Mouse (Mus musculus): Measurements from ENCODE around the gene Nqo1.

The Nqo1 gene

DNA sequence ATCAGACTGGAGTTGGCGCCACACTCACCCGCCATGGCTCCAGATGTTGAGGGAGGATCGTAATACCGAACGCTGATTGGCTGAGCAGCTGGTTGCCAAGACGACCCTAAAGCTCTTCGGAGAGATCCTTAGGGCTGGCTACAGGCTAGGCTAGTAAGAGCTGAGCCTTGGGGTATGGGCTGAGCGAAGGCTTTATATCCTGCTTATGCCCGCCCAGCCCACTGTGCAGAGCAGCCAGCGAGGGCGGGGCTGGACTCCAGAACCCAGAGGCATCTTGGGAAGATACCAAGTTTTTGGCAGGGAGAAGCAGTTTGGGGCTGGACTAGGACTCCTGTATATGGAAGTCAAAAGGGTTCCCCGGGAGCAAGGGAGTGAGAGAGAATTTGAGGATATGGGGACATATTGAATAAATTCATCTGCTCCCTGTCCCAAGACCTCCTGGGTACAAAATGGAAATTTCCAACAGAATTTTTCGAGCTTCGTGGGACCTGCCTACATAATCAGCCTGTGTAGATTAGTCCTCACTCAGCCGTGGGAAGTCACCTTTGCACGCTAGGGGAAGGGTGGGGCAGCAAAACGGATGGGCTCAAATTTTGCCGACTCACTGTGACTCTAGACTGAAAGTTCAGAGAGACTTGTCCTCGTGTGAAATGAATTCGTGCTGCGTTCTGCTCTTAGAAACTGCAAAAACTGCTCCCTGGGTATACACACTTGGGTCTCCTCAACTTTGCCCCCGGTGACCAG is at the start of gene Nqo1:
TSS of gene Nqo1 (minus strand) at position 169 of the 744 bp plus-strand sequence.
- peak; percentile 18 to 24 for DNase-seq

- no peak for DNase-seq
Measured at GRCm38 (mm10) chr8:107451414-107452066, 48.5 kb upstream of the Nqo1 start.

DNA sequence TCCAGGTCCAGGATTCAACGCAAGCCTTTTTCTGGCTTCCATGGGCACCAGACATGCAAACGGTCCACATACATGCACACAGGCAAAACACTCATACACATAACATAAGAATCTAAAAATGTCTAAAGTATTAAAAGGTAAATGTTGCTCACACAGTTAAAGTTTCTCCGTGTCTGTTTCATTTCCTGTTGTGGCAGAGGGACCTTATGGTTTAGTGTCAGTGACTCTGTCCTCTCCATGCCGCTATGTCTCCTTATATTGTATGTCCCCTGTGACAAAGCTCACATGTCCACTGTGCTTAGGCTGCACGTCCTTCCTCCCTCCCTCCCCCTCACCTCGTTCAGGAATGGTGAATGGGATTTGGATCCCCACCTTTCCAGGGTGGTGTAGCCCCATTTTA is 46.6 kb upstream of the Nqo1 start:
- no peak for DNase-seq

DNA sequence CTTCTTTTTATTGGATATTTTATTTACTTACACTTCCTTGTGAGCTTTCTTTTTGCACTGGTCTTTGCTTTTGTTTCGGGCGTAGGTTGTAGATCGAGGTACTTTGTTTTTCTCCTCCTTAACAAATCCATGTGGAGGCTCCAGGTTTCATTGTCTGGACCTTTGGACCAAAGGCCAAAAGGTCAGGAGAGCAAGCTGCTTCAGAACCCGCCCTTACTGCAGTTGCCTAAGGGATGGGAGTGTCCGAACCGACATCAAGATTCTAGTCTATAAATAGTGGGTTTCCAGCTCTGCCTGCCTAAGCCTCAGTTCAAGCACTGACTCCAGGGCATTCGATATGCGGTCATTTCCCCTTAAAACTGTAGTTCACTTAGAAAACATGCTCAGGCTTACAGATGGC is 46.1 kb upstream of the Nqo1 start:
- DNase-seq: no peak

DNA sequence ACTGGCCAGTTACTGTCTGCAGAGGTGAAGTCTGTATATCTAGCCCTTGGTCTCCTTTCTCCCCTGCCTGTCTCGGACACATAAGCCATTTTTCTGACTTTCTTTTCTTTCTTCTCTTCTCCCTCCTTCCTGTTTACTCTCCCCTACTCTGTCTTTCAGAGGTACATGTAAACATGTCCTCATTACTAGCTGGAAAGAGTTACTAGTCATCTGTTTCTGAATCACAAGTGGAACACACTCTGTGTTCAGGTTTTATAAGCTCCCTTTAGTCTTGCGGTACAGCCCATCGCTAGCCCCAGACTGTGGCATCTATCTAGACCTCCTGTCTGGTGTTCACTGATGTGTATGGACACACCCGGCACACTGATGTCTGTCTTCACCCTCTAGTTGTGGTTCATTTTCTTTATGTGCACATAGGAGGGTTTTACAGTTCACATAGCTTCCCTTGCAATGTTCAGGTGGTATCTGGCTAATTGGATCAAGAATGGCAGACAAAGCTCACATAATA is 45.4 kb upstream of the Nqo1 start:
- DNase-seq: no peak

DNA sequence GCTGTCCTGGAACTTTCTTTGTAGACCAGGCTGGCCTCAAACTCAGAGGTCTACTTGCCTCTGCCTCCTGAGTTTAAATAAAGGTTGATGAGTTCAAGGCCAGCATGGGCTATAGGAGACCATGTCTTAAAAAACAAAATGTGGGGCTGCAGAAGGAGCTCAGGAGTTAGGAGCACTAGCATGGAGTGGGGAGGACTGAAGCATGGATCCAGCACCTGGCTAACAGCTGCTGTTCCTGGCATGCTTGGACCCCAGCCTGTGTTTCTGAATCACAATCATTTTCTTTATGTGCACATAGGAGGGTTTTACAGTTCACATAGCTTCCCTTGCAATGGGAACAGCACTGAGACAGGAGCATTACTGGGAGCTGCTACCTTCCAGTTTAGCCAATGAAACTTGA is 44.7 kb upstream of the Nqo1 start:
- no peak for DNase-seq

DNA sequence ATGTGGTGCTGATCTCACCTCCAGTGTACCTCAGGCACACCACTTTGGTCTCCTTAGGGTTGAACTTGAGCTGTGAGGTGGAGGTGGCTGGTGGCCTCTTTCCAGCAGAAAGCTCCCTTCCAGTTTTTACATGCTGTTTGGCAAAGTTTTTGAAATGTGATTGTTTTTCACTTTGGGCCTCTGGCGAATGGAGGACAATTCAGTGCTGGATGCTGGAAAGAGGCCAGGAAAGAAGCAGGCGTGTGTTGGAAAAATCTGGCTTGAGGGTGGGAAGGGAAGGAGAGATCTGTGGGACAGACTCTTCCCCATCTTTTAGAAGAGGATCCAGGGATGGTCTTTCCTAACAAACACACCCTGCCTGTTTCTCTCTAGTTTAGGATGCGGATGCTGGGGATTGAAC is 41.6 kb upstream of the Nqo1 start:
- no peak for DNase-seq

- DNase-seq: no peak
Measured at GRCm38 (mm10) chr8:107439880-107440625, 37.0 kb upstream of the Nqo1 start.

DNA sequence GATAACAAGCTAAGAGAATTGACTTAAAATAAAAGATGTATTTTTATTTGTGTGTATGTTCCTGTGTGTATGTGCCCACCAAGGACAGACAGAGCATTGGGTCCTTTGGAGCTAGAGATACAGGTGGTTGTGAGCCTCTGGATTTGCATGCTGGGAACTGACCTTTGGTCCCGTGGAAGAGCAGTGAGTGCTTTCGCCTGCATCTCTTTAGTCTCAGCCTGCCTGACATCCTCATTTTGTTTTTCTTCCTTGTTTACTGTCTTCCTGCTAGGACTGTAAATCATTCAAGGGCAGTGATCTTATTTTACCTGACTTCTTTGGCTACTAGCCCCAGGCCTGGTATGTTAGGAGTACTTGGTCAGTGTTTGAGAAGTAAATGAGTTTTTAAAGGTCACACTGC is 34.7 kb upstream of the Nqo1 start:
- DNase-seq: no peak

- no peak for DNase-seq
Measured at GRCm38 (mm10) chr8:107436841-107437421, 33.9 kb upstream of the Nqo1 start.

- DNase-seq: peak; percentile 75 to 86
Measured at GRCm38 (mm10) chr8:107435962-107436831, 33.2 kb upstream of the Nqo1 start, which contains the start of gene Wwp2. Gene Wwp2 (plus strand): TSS chr8:107436365.

- DNase-seq: no peak
Measured at GRCm38 (mm10) chr8:107435421-107435961, 32.5 kb upstream of the Nqo1 start.

DNA sequence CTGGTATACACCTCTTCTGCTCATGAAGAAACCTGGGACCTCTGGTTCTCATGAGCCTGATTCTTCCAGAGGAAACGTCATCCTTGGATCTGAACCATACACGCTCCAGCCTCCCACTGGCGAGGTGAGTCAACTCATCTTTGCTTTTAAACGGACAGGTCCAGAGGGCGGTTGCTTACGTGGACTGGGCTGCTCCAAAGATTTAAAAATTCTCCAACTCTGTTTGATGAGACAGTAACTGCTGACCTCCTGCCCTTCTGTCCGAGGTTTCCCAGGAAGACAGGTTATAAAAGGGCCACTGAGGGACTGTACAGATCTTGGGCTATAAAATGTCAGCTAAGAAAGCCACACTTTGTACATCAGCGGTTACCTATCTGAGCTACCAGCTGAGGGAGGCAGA is 27.8 kb upstream of the Nqo1 start:
- no peak for DNase-seq

- no peak for DNase-seq
Measured at GRCm38 (mm10) chr8:107425230-107425597, 22.2 kb upstream of the Nqo1 start.

GRCm38 (mm10) chr8:107424597-107425229 is 21.7 kb upstream of the Nqo1 start, which contains the start of gene Nob1:
Gene Nob1 (minus strand): TSS chr8:107425051.
- peak; percentile 92 to 97 for DNase-seq

GRCm38 (mm10) chr8:107424176-107424575 is 21.2 kb upstream of the Nqo1 start:
- no peak for DNase-seq

DNA sequence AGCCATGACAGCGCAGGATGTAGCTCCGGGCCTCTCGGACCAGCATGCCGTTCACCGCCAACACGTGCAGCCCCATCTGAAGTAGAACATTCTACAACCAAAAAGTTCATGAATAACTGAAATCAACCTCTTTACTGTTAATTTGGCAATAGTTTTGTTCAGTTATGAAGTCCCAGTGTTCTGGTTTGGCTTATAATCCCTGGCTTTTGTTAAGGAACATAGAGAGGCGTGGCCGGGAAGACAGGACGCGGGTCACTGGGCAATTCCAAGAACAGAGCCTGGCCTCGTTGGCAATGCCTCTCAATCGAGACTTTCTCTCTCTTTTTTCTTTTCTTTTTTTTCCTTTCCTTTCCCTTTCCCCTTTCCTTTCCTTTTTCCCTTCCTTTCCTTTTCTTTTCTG is 14.0 kb upstream of the Nqo1 start:
- no peak for DNase-seq

DNA sequence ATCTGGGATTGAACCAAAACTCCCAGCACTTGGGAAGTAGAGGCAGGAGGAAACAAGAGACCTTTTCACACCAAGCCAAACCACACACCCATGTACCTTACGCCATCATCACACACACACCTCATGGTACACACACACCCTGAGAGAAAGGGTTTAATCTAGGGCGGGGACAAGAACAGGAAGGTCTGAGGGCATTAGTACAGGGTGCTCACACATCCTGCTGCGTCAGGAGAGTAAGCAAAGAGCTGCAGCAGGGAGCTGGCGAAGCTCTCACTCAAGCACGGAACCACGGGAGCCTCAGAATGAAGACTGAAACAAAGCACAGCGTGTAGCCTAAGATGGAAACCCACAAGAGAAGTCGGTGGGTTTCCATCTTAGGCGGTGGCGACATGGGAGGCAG is 10.9 kb upstream of the Nqo1 start:
- no peak for DNase-seq

GRCm38 (mm10) chr8:107412552-107412951 is 9.5 kb upstream of the Nqo1 start:
- DNase-seq: no peak

DNA sequence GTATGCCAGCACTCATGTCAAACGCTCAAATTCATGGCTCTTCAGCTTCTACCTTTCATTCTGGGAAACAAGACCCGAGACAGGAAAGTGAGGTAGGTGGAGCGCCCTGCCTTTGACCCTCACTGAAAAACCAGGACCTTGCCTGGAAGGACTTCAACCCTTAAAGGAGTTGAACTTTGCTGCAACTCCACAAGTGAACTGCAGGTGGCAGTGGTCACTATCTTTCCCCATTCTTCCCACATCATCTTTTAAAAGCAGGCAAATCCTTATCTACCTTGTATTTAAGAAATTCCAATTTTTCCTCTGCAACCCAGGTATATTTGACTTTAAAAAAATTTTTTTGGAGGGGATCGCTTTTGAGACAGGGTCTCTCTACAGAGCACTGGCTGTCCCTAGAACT is 8.4 kb upstream of the Nqo1 start:
- peak in 1 of 2 experiments; percentile 7 for DNase-seq

- DNase-seq: no peak
Measured at GRCm38 (mm10) chr8:107405935-107406334, 2.9 kb upstream of the Nqo1 start.
